Mouse (Mus musculus) liver, adult 2 months (tissue): ENCODE results near the gene Zan.

Experiments used
- CTCF ChIP-seq: fragments of 200-500 bp; IDR thresholded peaks from 2 replicates; pipeline ENCODE4 v1.5.1; 2011; ENCODE audit warnings: low read depth, low read length, control low read depth
- POLR2A ChIP-seq: fragments of 200-500 bp; IDR thresholded peaks from 2 replicates; pipeline ENCODE4 v1.6.1; 2011; ENCODE audit warnings: low read length, control low read depth; ENCODE audit not compliant: insufficient read depth; ENCODE audit errors: extremely low read depth

DNA sequence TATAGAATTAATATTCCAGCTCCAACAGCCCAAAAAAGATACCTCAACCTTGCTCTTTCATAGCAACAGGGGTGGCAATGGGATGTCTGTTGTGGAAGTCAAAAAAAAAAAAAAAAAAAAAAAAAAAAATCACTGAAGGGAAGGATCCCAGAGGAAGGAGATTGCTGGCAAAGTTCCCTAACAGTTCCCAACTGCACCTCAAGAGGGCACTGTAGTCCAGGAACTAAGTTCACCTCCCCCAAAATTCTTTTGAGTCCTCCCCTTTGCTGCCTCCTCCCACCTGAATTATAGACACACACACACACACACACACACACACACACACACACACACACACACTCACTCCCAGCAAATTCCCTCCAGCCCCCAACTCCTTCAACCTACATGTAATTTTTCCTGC is 4.3 kb upstream of the Zan start:
- peak; percentile 66 for TF ChIP-seq CTCF
- TF ChIP-seq POLR2A: no peak
